Mouse (Mus musculus) embryonic facial prominence, embryonic 14.5 days (tissue): ENCODE results near the gene Pknox2. TPM values are rescaled to one million over a fixed set of nuclear protein-coding genes. Genes with fewer than 3 reads are reported as not detected.

Source experiments
- ATAC-seq: fragments of 200-750 bp; cut with Nextera tagmentation; 2 replicates; pipeline ENCODE4 v1.8.0; 2017; ENCODE audit warnings: low read depth, moderate number of reproducible peaks, moderate TSS enrichment
- DNase-seq: peaks from one replicate; pipeline ENCODE4 v3.0.0-alpha.2; 2015; ENCODE audit warnings: low spot score
- H3K27ac ChIP-seq: fragments of 300-500 bp; sonication (generic); replicated peaks from 2 replicates; pipeline ENCODE4 v1.5.1; 2014; ENCODE audit warnings: low read depth, mild to moderate bottlenecking, low read length, moderate library complexity
- H3K27me3 ChIP-seq: fragments of 300-500 bp; sonication (generic); replicated peaks from 2 replicates; pipeline ENCODE4 v1.6.1; 2014; ENCODE audit warnings: low read length; ENCODE audit not compliant: control insufficient read depth, insufficient read depth
- H3K36me3 ChIP-seq: fragments of 300-500 bp; sonication (generic); 2 replicates; pipeline ENCODE4 v1.6.1; 2014; ENCODE audit warnings: low read length, mixed read lengths; ENCODE audit not compliant: control insufficient read depth, insufficient read depth
- H3K4me1 ChIP-seq: fragments of 300-500 bp; sonication (generic); 2 replicates; pipeline ENCODE4 v1.6.1; 2014; ENCODE audit warnings: antibody characterized with exemption, low read length; ENCODE audit not compliant: control insufficient read depth, insufficient read depth
- H3K4me2 ChIP-seq: fragments of 300-500 bp; sonication (generic); 2 replicates; pipeline ENCODE4 v1.6.1; 2014; ENCODE audit warnings: low read depth, mild to moderate bottlenecking, low read length, moderate library complexity, mixed read lengths
- H3K4me3 ChIP-seq: fragments of 300-500 bp; sonication (generic); 2 replicates; pipeline ENCODE4 v1.5.1; 2014; ENCODE audit warnings: low read depth, mild to moderate bottlenecking, low read length
- H3K9ac ChIP-seq: fragments of 300-500 bp; sonication (generic); 2 replicates; pipeline ENCODE4 v1.6.1; 2014; ENCODE audit warnings: low read depth, mild to moderate bottlenecking, low read length, moderate library complexity, mixed read lengths
- H3K9me3 ChIP-seq: fragments of 300-500 bp; sonication (generic); 2 replicates; pipeline ENCODE4 v1.6.1; 2016; ENCODE audit warnings: low read length; ENCODE audit not compliant: control insufficient read depth
- WGBS: fragments of 180-500 bp; shearing (Covaris S2); extraction: QIAGEN DNeasy Blood & Tissue Kit; methylation state at CpG from one replicate; pipeline ENCODE4 v1.1.7; 2014; 5-methylcytosine and 5-hydroxymethylcytosine counted together
- polyA plus RNA-seq: library from polyadenylated mRNA; unstranded; fragments of >200 nt; fragmentation: Nextera tagmentation; extraction: Ambion mirVana; gene quantifications from 2 replicates; pipeline ENCODE4 v1.2.1, GENCODE M21; 2014

Pknox2 gene
- polyA plus RNA-seq, 1 experiment from 2014 or later = 9.5 TPM

DNA sequence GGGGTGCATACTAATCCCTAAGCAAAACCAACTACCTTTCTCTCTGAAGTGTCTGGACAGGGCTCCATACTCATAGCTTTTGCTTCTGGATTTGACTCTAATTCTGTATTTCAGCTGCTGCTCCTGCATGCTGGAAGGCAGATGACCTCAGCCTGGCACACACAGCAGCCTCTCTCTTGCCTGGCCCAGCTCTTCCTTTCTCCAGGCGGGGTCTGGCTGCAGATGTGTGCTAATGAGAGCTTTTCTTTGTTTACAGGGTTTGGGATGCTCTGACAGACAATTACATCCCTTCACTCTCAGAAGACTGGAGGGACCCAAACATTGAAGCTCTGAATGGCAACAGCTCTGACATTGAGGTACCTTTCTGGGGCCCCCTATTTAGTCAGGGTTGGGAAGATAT lies 297.1 kb downstream of the Pknox2 start:
- H3K9ac ChIP-seq = no peak overlapping the region
- H3K27me3 ChIP-seq = no peaks in the 10 kb centered on the region
- ATAC-seq (no peak), DNase-seq (no peak)
- 39% methylated on average over 1 of the region's 1 CpGs for WGBS
- H3K4me2 ChIP-seq = no peak overlapping the region
- H3K9me3 ChIP-seq = no peaks in the 10 kb centered on the region
- H3K36me3 ChIP-seq = no peaks in the 10 kb centered on the region
- no peaks in the 10 kb centered on the region for H3K4me1 ChIP-seq
- no peak overlapping the region for H3K27ac ChIP-seq
- no peak overlapping the region for H3K4me3 ChIP-seq

DNA sequence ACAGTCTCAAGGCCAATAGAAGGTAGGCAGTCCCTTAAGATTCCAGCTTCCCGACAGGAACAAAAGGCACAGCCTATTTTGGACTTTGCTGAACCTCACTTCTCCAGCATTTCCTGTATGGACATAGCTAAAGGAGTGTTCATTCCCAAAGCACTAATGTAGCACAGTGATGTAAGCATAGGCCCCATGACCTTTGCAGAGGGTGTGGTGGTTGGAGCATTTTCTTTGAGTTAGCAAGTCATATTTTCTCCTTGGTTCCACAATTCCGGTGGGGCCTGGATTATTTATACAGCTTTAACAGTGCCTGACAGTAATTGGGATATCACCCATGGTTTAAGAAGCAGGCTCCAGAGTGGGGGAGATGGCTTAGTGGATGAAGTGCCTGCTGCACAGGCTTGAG lies 298.5 kb downstream of the Pknox2 start:
- Histone ChIP-seq H3K4me3 (no peak overlapping the region), H3K4me2 (no peak overlapping the region), H3K9me3 (no peaks in the 10 kb centered on the region), H3K9ac (no peak overlapping the region), H3K36me3 (0 out of 2 replicates have a peak, but pooled peaks cover 4% of the 10 kb centered on the region), H3K4me1 (no peaks in the 10 kb centered on the region), H3K27ac (no peak overlapping the region), H3K27me3 (no peaks in the 10 kb centered on the region)
- ATAC-seq (no peak), DNase-seq (no peak)
- WGBS = 67% methylated on average over 2 of the region's 2 CpGs

DNA sequence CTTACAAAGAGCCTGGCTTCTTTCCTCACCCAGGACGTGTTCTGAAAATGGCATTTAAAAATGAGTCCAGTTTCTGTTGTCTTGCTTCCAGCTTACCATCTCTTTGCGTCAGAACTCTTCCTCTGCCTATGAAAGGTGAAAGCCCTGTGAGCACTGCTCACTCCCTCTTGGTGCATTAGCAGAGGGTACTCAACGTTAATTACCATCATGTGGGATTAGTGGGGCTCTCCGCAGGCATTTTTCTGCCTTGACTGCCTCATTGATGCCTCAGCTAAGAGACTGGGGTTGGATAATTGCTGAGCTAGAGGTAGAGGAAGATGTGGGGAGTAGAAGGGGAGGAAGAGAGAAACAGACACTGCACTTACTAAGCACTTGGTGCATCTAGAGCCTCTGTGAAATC lies 300.9 kb downstream of the Pknox2 start:
- H3K27ac ChIP-seq = no peak overlapping the region
- no peak for DNase-seq
- no peaks in the 10 kb centered on the region for H3K4me1 ChIP-seq
- WGBS = 35% methylated on average over 4 of the region's 4 CpGs
- no peak for ATAC-seq
- H3K27me3 ChIP-seq = no peaks in the 10 kb centered on the region
- H3K9me3 ChIP-seq = no peaks in the 10 kb centered on the region
- 0 out of 2 replicates have a peak, but pooled peaks cover 4% of the 10 kb centered on the region for H3K36me3 ChIP-seq
- H3K4me3 ChIP-seq = no peak overlapping the region
- H3K9ac ChIP-seq = no peak overlapping the region
- H3K4me2 ChIP-seq = no peak overlapping the region

Other genes starting within 250 kb of the Pknox2 start
- 10.5 and 14.2 TPM in 2 replicates for gene Tmem218, start 60.8 kb upstream of the Pknox2 start, polyA plus RNA-seq
- 4.2 and 6.6 TPM in 2 replicates for gene Slc37a2, start 108.3 kb upstream of the Pknox2 start, polyA plus RNA-seq
- 6.0 and 6.9 TPM in 2 replicates for gene Ccdc15, start 201.0 kb upstream of the Pknox2 start, polyA plus RNA-seq
- 0.14 and 0.17 TPM in 2 replicates for gene Hepacam, start 219.9 kb upstream of the Pknox2 start, polyA plus RNA-seq